Mouse (Mus musculus): ENCODE data around the gene Klhl29. TPM values are rescaled to one million over a fixed set of nuclear protein-coding genes. Genes with fewer than 3 reads are reported as not detected.

Gene Klhl29
- total and polyA plus RNA-seq, 2 experiments from 2014 or later, result 2.7 to 8.2 TPM

- Histone ChIP-seq H3K4me1 (ENCODE audit: insufficient read depth) (peaks cover 7% of the 10 kb centered on the region), H3K27me3 (ENCODE audit: insufficient read depth, low read length) (no peaks in the 10 kb centered on the region), H3K4me2 (ENCODE audit: low read depth) (peak overlapping the region; percentile 33), H3K36me3 (ENCODE audit: insufficient read depth) (no peaks in the 10 kb centered on the region), H3K9me3 (ENCODE audit: low read length) (no peaks in the 10 kb centered on the region), H3K9ac (no peak overlapping the region), H3K4me3 (ENCODE audit: low read depth, low read length) (no peak overlapping the region), H3K27ac (ENCODE audit: low read depth, low read length) (no peak overlapping the region)
- ATAC-seq (peak; percentile 92), DNase-seq (peak; percentile 95)
- peak; percentile 96 for TF ChIP-seq CTCF (IDR thresholded peaks at IDR 0.05; ENCODE audit: low read depth)
- 6% methylated on average over 16 of the region's 16 CpGs for WGBS
These were observed 35.1 kb upstream of the Klhl29 start for GRCm38 (mm10) chr12:5410391-5411115.

- no peak for TF ChIP-seq CTCF (IDR thresholded peaks at IDR 0.05; ENCODE audit: low read depth)
- no peak overlapping the region for H3K4me2 ChIP-seq (ENCODE audit: low read depth)
- no peak for DNase-seq
- H3K27ac ChIP-seq (ENCODE audit: low read depth, low read length), result no peak overlapping the region
- H3K36me3 ChIP-seq (ENCODE audit: insufficient read depth), result no peaks in the 10 kb centered on the region
- ATAC-seq, result peak; percentile 18; the same call in 1 of the 2 replicates
- 81% methylated on average over 8 of the region's 8 CpGs for WGBS
- no peak overlapping the region for H3K9ac ChIP-seq
- no peaks in the 10 kb centered on the region for H3K27me3 ChIP-seq (ENCODE audit: insufficient read depth, low read length)
- no peak overlapping the region for H3K4me3 ChIP-seq (ENCODE audit: low read depth, low read length)
- peaks cover 5% of the 10 kb centered on the region; the same call in 1 of the 2 replicates for H3K4me1 ChIP-seq (ENCODE audit: insufficient read depth)
- no peaks in the 10 kb centered on the region for H3K9me3 ChIP-seq (ENCODE audit: low read length)
These were observed 31.7 kb upstream of the Klhl29 start for GRCm38 (mm10) chr12:5407175-5407574.

- no peaks in the 10 kb centered on the region for H3K36me3 ChIP-seq (ENCODE audit: insufficient read depth)
- no peaks in the 10 kb centered on the region for H3K4me1 ChIP-seq (ENCODE audit: insufficient read depth)
- H3K27ac ChIP-seq (ENCODE audit: low read depth, low read length), result no peak overlapping the region
- H3K9me3 ChIP-seq (ENCODE audit: low read length), result no peaks in the 10 kb centered on the region
- H3K27me3 ChIP-seq (ENCODE audit: insufficient read depth, low read length), result no peaks in the 10 kb centered on the region
- DNase-seq (no peak), ATAC-seq (no peak)
- no peak overlapping the region for H3K4me3 ChIP-seq (ENCODE audit: low read depth, low read length)
- no peak overlapping the region for H3K9ac ChIP-seq
- no peak for TF ChIP-seq CTCF (IDR thresholded peaks at IDR 0.05; ENCODE audit: low read depth)
- 63% methylated on average over 5 of the region's 5 CpGs for WGBS
- H3K4me2 ChIP-seq (ENCODE audit: low read depth), result no peak overlapping the region
These were observed 21.9 kb upstream of the Klhl29 start for GRCm38 (mm10) chr12:5397423-5397822.

- 58% methylated on average over 3 of the region's 3 CpGs for WGBS
- Histone ChIP-seq H3K4me3 (ENCODE audit: low read depth, low read length) (no peak overlapping the region), H3K36me3 (ENCODE audit: insufficient read depth) (no peaks in the 10 kb centered on the region), H3K9me3 (ENCODE audit: low read length) (no peaks in the 10 kb centered on the region), H3K27me3 (ENCODE audit: insufficient read depth, low read length) (no peaks in the 10 kb centered on the region), H3K4me2 (ENCODE audit: low read depth) (no peak overlapping the region), H3K9ac (no peak overlapping the region), H3K4me1 (ENCODE audit: insufficient read depth) (no peaks in the 10 kb centered on the region), H3K27ac (ENCODE audit: low read depth, low read length) (no peak overlapping the region)
- no peak for TF ChIP-seq CTCF (IDR thresholded peaks at IDR 0.05; ENCODE audit: low read depth)
- no peak for DNase-seq
- ATAC-seq, result no peak
These were observed 19.7 kb upstream of the Klhl29 start for GRCm38 (mm10) chr12:5395188-5395587.

- H3K27ac ChIP-seq (ENCODE audit: low read depth, low read length), result no peak overlapping the region
- TF ChIP-seq CTCF (IDR thresholded peaks at IDR 0.05; ENCODE audit: low read depth), result no peak
- H3K4me2 ChIP-seq (ENCODE audit: low read depth), result no peak overlapping the region
- no peaks in the 10 kb centered on the region for H3K9me3 ChIP-seq (ENCODE audit: low read length)
- WGBS, result 90% methylated on average over 1 of the region's 1 CpGs
- H3K4me1 ChIP-seq (ENCODE audit: insufficient read depth), result no peaks in the 10 kb centered on the region
- no peak overlapping the region for H3K4me3 ChIP-seq (ENCODE audit: low read depth, low read length)
- no peak for ATAC-seq
- H3K27me3 ChIP-seq (ENCODE audit: insufficient read depth, low read length), result no peaks in the 10 kb centered on the region
- no peaks in the 10 kb centered on the region; the same call in 1 of the 2 replicates for H3K36me3 ChIP-seq (ENCODE audit: insufficient read depth)
- DNase-seq, result no peak
- no peak overlapping the region for H3K9ac ChIP-seq
These were observed 11.6 kb upstream of the Klhl29 start for GRCm38 (mm10) chr12:5387112-5387511.

GRCm38 (mm10) chr12:5386688-5387087 lies 11.2 kb upstream of the Klhl29 start:
- ATAC-seq, result peak; percentile 47; the same call in 1 of the 2 replicates
- no peak for TF ChIP-seq CTCF (IDR thresholded peaks at IDR 0.05; ENCODE audit: low read depth)
- DNase-seq, result no peak

GRCm38 (mm10) chr12:5381694-5382093 lies 6.2 kb upstream of the Klhl29 start:
- no peak for TF ChIP-seq CTCF (IDR thresholded peaks at IDR 0.05; ENCODE audit: low read depth)
- no peak overlapping the region for H3K9ac ChIP-seq
- no peak overlapping the region for H3K4me2 ChIP-seq (ENCODE audit: low read depth)
- no peaks in the 10 kb centered on the region for H3K27me3 ChIP-seq (ENCODE audit: insufficient read depth, low read length)
- no peaks in the 10 kb centered on the region for H3K4me1 ChIP-seq (ENCODE audit: insufficient read depth)
- H3K36me3 ChIP-seq (ENCODE audit: insufficient read depth), result no peaks in the 10 kb centered on the region; the same call in 1 of the 2 replicates
- ATAC-seq (no peak), DNase-seq (no peak)
- no peak overlapping the region for H3K4me3 ChIP-seq (ENCODE audit: low read depth, low read length)
- no peaks in the 10 kb centered on the region for H3K9me3 ChIP-seq (ENCODE audit: low read length)
- no peak overlapping the region for H3K27ac ChIP-seq (ENCODE audit: low read depth, low read length)

More at GRCm38 (mm10) chr12:5386688-5387087, 11.2 kb upstream of the Klhl29 start:
- H3K27ac ChIP-seq (ENCODE audit: low read depth, low read length), result no peak overlapping the region
- H3K9me3 ChIP-seq (ENCODE audit: low read length), result no peaks in the 10 kb centered on the region
- no peaks in the 10 kb centered on the region for H3K4me1 ChIP-seq (ENCODE audit: insufficient read depth)
- H3K9ac ChIP-seq, result no peak overlapping the region
- H3K4me3 ChIP-seq (ENCODE audit: low read depth, low read length), result no peak overlapping the region
- H3K36me3 ChIP-seq (ENCODE audit: insufficient read depth), result no peaks in the 10 kb centered on the region; the same call in 1 of the 2 replicates
- H3K4me2 ChIP-seq (ENCODE audit: low read depth), result no peak overlapping the region
- H3K27me3 ChIP-seq (ENCODE audit: insufficient read depth, low read length), result no peaks in the 10 kb centered on the region

Data from forebrain, postnatal 0 days (tissue).